Mouse (Mus musculus) brown adipose tissue, adult 24 weeks (tissue): Measurements from ENCODE around the gene Pcdh7. TPM values are rescaled to one million over a fixed set of nuclear protein-coding genes. Genes with fewer than 3 reads are reported as not detected.

Experiments used
- H3K27ac ChIP-seq: fragments of 200-500 bp; replicated peaks from 2 replicates; pipeline ENCODE4 v1.5.1; 2012; ENCODE audit warnings: low read depth, mild to moderate bottlenecking, low read length
- H3K4me1 ChIP-seq: fragments of 200-500 bp; 2 replicates; pipeline ENCODE4 v1.6.1; 2012; ENCODE audit warnings: low read length, mixed read lengths; ENCODE audit not compliant: control insufficient read depth, insufficient read depth, insufficient read length
- H3K4me3 ChIP-seq: fragments of 200-500 bp; 2 replicates; pipeline ENCODE4 v1.5.1; 2012; ENCODE audit warnings: low read depth, mild to moderate bottlenecking, low read length, moderate library complexity; ENCODE audit not compliant: insufficient read depth
- polyA plus RNA-seq: library from polyadenylated mRNA; stranded (reverse); fragments of >200 nt; gene quantifications from 2 replicates; pipeline ENCODE4 v1.2.4, GENCODE M21; 2012; ENCODE audit not compliant: missing spikeins, insufficient read depth, insufficient read length

The Pcdh7 gene
- polyA plus RNA-seq, 1 experiment, result 1.2 TPM

DNA sequence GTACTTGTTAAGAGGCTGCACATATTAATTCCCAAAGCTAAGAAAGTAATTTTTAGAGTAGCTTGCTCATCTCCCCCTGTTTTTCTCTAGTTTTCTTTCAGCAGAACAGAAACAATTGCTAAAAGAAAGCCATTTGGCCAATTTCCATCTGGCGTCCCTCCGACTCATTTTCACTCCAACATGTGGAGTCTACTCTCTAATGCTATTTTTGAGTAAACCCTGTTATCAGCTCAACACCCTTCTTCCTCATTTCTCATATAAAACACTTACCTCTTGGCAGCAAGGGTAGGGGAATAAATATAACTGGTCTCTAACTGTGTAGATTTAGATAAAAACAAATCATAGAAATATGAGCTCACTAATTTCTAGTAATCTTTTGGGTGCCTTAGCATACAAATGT, 89.6 kb downstream of the Pcdh7 start:
- Histone ChIP-seq H3K4me1 (no peaks in the 10 kb centered on the region), H3K4me3 (no peak overlapping the region), H3K27ac (no peak overlapping the region)

DNA sequence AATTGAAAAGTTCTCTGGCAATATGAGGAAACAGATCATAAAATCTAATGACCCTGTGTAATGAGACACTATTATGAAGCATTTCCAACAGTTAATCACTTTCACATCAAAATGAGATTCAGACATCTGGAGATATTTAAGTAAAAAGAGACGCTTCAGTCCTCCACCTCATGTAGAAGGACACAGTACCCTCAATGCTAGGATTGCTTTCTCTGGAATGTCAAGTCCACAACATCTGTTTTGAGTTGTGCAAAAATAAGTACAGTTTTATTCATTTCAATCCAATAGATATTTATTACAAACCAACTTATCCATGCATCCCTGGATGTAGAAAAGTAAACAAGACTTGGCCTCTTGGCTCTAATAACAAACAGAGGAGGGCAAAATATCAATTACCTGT, 92.9 kb downstream of the Pcdh7 start:
- Histone ChIP-seq H3K4me3 (no peak overlapping the region), H3K4me1 (no peaks in the 10 kb centered on the region), H3K27ac (no peak overlapping the region)

GRCm38 (mm10) chr5:57815964-57816589, 98.3 kb downstream of the Pcdh7 start:
- no peak overlapping the region for H3K27ac ChIP-seq
- H3K4me3 ChIP-seq, result no peak overlapping the region
- H3K4me1 ChIP-seq, result no peaks in the 10 kb centered on the region

DNA sequence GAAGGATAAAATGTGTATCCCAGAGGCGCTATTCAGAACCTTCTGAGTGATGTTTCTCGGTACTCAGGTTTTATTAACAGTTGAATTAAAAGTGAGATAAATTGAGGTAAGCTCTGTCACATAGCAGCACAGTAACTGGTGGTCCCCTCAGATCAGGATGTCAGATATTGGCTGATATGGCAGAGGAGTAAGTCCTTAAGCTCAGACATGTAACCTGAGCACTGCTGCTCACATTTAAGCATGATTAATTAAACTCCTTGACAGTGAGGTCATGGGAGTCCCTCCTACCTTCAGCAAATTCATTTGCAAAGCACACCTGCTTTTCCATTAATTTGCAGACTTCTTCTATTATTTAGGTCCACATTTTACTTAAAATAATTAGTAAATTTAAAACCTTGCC, 102.0 kb downstream of the Pcdh7 start:
- H3K27ac ChIP-seq, result no peak overlapping the region
- no peak overlapping the region for H3K4me3 ChIP-seq
- no peaks in the 10 kb centered on the region for H3K4me1 ChIP-seq

DNA sequence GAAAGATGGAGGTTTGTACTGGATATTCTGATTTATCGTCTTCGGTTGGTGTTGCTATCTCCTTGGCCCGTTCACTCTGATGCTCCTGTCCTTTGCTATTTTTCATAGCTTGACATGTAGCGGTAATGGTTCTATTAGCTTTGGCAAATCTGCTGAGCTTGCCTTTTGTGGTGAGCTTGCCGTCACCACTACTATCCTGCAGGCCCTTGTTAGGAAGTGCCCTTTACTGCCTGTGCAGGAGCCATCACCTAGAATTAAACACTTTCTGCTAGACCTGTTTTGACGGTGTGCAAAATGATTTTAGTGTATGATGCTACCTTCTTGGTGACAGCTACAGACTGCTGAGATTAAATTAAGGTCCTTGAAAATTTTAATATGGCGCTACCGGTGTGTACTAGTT, 103.3 kb downstream of the Pcdh7 start:
- H3K27ac ChIP-seq, result no peak overlapping the region
- no peaks in the 10 kb centered on the region for H3K4me1 ChIP-seq
- H3K4me3 ChIP-seq, result no peak overlapping the region

DNA sequence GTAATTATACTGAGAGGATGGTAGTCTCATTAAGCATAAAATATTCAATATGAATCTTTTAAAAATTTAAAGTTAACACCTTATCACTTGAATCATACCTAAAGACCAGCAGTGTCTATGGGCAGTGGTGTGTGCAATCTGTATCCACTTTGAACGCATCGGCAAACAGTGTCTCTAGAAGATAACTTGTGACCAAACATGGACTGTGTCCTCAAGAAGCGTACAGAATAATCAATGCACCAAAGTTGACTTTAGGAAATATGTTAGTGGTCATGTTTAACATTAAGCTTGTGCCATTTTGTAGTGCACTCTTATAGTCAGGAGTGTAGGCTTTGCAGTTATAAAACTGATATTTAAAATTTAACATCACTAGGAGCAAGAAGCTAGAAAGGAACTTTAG, 110.7 kb downstream of the Pcdh7 start:
- no peaks in the 10 kb centered on the region for H3K4me1 ChIP-seq
- no peak overlapping the region for H3K27ac ChIP-seq
- no peak overlapping the region for H3K4me3 ChIP-seq

DNA sequence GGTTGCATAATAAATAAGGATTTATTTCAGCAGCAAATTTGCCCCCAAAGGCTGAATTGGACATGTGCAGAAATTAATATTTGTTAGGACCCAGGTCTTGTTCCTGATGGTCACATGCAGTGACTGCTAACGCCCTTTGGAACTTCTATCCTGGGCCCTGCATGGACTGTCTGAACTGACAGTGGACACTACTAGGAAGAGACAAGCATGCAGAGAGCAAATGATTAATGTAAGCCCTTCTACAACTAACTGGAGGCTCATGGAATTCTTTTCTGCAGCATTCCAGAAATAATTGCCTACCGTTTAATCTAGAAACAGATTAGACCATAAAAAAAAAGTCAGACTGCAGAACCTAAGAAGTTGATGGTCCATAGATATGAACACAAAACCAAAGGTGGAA, 119.4 kb downstream of the Pcdh7 start:
- Histone ChIP-seq H3K27ac (no peak overlapping the region), H3K4me3 (no peak overlapping the region), H3K4me1 (no peaks in the 10 kb centered on the region)

DNA sequence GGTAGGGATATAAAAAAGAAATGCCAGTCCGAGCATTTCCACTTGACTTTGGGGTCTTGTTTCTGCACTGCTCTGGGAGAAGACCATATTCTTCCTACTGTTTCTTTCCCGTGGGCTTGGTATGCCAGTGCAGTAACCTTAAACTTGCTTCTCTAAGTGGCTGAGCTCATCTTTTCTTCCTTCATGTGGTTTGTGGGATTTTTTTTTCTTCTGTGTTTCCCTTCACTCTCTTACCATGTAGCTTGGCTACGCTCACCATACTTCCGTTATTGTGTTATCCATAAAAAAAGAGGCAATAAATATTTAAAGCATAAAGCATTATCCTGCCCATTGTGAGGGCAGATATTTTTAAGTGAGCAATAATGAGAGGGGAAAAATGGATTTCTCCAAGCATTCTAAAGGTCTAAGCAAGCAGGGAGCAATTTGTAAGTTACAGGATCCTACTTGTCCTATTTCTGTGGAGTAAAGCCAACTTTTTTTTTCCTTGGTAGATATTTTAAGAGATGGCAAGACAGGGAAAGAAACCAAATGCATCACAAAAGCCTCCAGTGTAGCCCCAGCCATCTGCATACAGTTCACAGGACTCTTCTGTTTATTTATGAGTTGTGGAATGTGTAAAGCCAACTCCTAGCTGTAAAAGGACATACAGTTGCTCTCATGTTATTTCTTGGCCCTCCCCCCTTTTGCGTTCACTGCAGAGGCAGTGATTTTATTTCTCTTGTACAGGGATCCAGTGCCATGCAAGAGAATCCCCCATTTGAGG, 123.8 kb downstream of the Pcdh7 start:
- no peaks in the 10 kb centered on the region for H3K4me1 ChIP-seq
- no peak overlapping the region for H3K4me3 ChIP-seq
- H3K27ac ChIP-seq, result no peak overlapping the region

DNA sequence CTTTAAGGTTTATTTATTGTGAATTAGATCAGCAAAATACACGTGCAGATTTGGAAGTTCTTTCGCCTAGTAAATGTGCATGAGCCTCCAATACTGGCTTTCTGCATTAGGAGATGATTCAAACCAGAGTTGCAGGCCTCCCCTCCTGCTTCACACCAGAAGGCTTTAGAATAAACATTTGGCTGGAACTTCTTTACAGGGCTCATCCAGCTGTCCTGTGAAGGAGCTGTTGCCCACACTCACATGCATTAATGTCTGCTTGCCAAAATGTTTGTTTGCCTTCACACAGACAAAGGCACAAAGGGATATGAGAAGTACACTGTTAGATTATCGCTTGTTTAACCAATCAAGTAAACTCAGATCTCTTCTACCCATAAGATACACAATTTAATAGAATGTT, 129.7 kb downstream of the Pcdh7 start:
- no peak overlapping the region for H3K4me3 ChIP-seq
- no peak overlapping the region for H3K27ac ChIP-seq
- no peaks in the 10 kb centered on the region for H3K4me1 ChIP-seq

DNA sequence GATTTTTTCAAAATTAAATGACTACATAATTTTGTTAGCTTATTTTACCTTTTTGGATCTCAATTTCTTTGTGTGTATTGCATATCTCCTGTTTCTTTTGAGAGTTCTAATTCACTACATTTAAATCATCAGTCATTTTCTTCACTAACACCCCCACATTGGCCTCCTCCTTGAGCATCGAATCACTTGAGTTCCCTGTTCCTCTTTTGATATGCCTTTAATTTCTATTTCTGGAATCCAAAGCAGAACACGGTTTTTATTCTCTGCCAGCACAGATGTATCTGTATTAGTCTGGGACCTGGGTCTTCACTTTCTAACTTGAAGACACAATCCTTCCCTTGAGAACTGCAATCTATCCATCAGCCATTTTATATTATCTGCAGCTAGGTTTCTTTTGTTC, 132.3 kb downstream of the Pcdh7 start:
- Histone ChIP-seq H3K27ac (no peak overlapping the region), H3K4me3 (no peak overlapping the region), H3K4me1 (no peaks in the 10 kb centered on the region)

GRCm38 (mm10) chr5:57857316-57857715, 139.5 kb downstream of the Pcdh7 start:
- Histone ChIP-seq H3K4me1 (no peaks in the 10 kb centered on the region), H3K4me3 (no peak overlapping the region), H3K27ac (no peak overlapping the region)

DNA sequence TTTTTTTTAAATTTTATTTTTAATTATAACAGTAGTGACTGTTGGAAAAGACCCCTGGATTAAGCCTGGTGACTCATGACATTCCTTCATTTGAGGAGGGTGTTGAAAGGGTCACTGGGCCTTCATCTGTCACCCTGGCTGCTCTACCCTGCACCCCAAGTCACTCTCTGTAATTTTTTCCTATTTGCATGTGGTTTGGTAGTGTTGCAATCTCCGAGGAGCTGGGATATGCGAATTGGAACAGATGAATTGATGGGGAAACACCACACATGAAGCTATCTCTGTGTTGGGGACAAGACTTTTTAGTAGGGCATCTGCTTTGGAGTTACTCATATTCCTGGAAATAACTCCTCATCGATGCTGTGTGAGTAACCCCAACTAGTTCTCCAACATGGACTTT, 146.5 kb downstream of the Pcdh7 start:
- H3K4me1 ChIP-seq, result no peaks in the 10 kb centered on the region
- H3K27ac ChIP-seq, result no peak overlapping the region

DNA sequence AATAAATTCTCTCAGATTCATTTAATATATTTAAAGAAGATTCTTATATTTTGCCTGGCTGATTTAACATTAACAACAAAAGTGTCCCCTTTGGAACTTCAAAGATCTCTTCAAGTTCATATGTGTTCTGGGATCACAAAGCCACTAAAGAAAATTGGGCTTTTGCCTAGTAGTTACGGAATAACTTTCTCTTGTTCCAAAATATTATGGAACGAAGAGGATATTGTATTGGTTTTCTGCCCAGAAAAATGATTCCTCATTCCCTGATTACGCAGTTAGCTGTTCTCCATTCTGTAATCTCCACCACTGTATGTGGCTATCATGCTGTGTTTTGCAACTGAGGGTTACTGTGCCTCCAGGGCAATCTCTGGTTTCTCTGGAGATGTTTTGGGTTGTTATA, 147.5 kb downstream of the Pcdh7 start:
- H3K4me3 ChIP-seq, result no peak overlapping the region
- H3K27ac ChIP-seq, result no peak overlapping the region

More for the DNA sequence above, 146.5 kb downstream of the Pcdh7 start:
- H3K4me3 ChIP-seq, result no peak overlapping the region

DNA sequence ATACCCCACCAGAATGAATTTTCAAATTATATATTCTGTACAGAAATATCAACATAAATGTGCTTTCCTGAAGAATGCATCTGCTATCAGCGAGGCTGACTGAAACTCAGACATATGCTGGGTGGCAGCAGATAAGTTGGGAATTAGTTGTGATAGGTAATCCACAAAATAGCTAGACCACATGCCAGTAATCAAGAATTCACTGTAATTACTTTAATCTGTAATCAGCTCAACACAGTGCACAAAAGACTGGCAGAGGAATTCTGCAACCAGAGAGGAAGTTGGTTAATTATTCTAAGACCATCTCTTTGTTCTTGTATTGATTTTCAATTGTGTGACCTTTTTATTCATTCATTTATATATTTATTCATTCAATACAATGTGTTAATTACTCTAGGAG, 148.3 kb downstream of the Pcdh7 start:
- Histone ChIP-seq H3K4me3 (no peak overlapping the region), H3K27ac (no peak overlapping the region), H3K4me1 (no peaks in the 10 kb centered on the region)

More for the DNA sequence above, 147.5 kb downstream of the Pcdh7 start:
- no peaks in the 10 kb centered on the region for H3K4me1 ChIP-seq

DNA sequence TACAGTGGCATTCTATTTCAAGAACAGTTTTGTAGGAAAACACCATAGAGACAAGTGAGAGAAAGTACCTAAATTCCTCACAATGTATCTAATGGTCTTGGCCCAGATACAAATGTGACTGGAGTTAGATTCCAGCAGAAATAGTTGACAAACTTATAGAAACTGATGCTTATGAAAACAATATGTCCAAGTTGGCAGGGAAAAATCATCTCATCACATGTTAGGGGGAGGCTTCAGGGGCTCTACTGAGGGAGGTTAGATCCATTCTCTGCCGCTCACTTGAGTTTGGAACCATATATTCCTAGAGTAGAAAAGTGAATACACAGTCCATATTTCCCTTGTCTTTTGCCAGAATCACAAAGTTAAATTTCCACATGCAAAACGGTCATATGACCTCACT, 150.1 kb downstream of the Pcdh7 start:
- Histone ChIP-seq H3K4me3 (no peak overlapping the region), H3K27ac (no peak overlapping the region), H3K4me1 (no peaks in the 10 kb centered on the region)

DNA sequence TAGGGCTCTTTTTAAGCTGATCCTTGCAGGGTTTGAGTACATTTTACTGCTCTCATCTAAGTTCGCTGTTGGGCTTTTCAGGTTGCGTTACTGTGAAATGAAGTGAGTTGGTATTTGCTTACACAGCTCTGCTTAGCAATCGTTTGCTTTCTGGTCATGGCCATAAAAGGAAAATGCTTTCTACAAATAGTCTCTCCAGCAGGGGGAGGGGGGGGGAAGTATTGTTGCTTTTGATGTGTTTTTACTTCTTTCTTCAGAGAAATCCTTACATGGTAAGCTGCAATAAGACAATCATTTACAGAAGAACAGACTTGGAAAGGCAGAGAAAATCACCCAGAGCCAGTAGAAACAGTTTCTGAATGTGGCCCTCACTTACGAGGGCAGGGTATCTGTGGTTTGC, 150.9 kb downstream of the Pcdh7 start:
- Histone ChIP-seq H3K4me3 (no peak overlapping the region), H3K4me1 (no peaks in the 10 kb centered on the region), H3K27ac (no peak overlapping the region)
